Mouse (Mus musculus) spleen, adult 2 months (tissue): ENCODE results near the gene Ipo5.

Source experiments
- CTCF ChIP-seq: fragments of 200-500 bp; IDR thresholded peaks from 2 replicates; pipeline ENCODE4 v1.5.1; 2011; ENCODE audit warnings: mild to moderate bottlenecking, inconsistent platforms; ENCODE audit not compliant: insufficient read depth, insufficient read length, insufficient replicate concordance; ENCODE audit errors: extremely low read depth
- POLR2A ChIP-seq: fragments of 200-500 bp; IDR thresholded peaks from 2 replicates; pipeline ENCODE4 v1.6.1; 2011; ENCODE audit warnings: low read depth, low read length, inconsistent platforms

- TF ChIP-seq CTCF (no peak), POLR2A (no peak)
These were observed 78.1 kb downstream of the Ipo5 start for GRCm38 (mm10) chr14:120989126-120989525.
